20 mouse cellular contexts compared by ENCODE assay signal in genomic region chr7:73319004-73319403, GRCm38 (mm10). TPM values are rescaled to one million over a fixed set of nuclear protein-coding genes. Genes with fewer than 3 reads are reported as not detected.
DNase-seq lines count a peak whose midpoint lies in the region; ATAC-seq and TF ChIP-seq lines count a peak whose summit lies in the region.
"Had no signal": no experiment of that assay in that cellular context is flagged by ENCODE, and none has a peak within 500 bp of the region (broad histone marks: within the 10 kb centered on the region; RNA-seq: fewer than 3 reads in every experiment).

No protein-coding gene starts in this region.

- no peak overlapping the region for H3K27ac ChIP-seq in heart, embryonic 12.5 days (ENCODE audit: poor library complexity, severe bottlenecking)
- H3K27ac ChIP-seq in midbrain, embryonic 10.5 days (replicated peaks): 0 out of 2 replicates have a peak overlapping the region, but pooled peaks have one; percentile 42
- no peak overlapping the region for H3K27ac ChIP-seq in midbrain, postnatal 0 days (ENCODE audit: low read depth, low read length)

- H3K4me2 ChIP-seq in heart, embryonic 12.5 days: no peak overlapping the region
- H3K4me2 ChIP-seq in midbrain, postnatal 0 days (ENCODE audit: low read depth, low read length, poor library complexity, severe bottlenecking): no peak overlapping the region

- WGBS in heart, embryonic 12.5 days: 86% methylated on average over 6 of the region's 6 CpGs
- 94% methylated on average over 6 of the region's 6 CpGs for WGBS in midbrain, embryonic 10.5 days
- 95% methylated on average over 6 of the region's 6 CpGs for WGBS in midbrain, postnatal 0 days

- no peaks in the 10 kb centered on the region for H3K9me3 ChIP-seq in heart, embryonic 12.5 days (replicated peaks)
- no peaks in the 10 kb centered on the region for H3K9me3 ChIP-seq in midbrain, embryonic 10.5 days (replicated peaks)
- H3K9me3 ChIP-seq in midbrain, postnatal 0 days (ENCODE audit: low read length): no peaks in the 10 kb centered on the region

- ATAC-seq in heart, embryonic 12.5 days (ENCODE audit: insufficient number of reproducible peaks, low FRiP score): no peak
- no peak for ATAC-seq in midbrain, postnatal 0 days (ENCODE audit: low FRiP score)
- ATAC-seq: activated CD4-positive, CD25-positive, alpha-beta regulatory T cell, adult 4 months; CD4-positive, CD25-positive, alpha-beta regulatory T cell, adult 4 months; Patski had no signal

- H3K4me3 ChIP-seq in heart, embryonic 12.5 days: no peak overlapping the region
- no peak overlapping the region for H3K4me3 ChIP-seq in midbrain, embryonic 10.5 days
- no peak overlapping the region for H3K4me3 ChIP-seq in midbrain, postnatal 0 days (ENCODE audit: low read depth, low read length)

- H3K27me3 ChIP-seq in heart, embryonic 12.5 days (replicated peaks): peaks cover 3% of the 10 kb centered on the region; the same call in 1 of the 2 replicates
- H3K27me3 ChIP-seq in midbrain, embryonic 10.5 days (ENCODE audit: low read depth, poor library complexity, severe bottlenecking): no peaks in the 10 kb centered on the region
- H3K27me3 ChIP-seq in midbrain, postnatal 0 days (ENCODE audit: insufficient read depth, low read length): no peaks in the 10 kb centered on the region
- H3K27me3 ChIP-seq: CH12.LX, Patski had no signal

- no peaks in the 10 kb centered on the region for H3K36me3 ChIP-seq in heart, embryonic 12.5 days
- no peaks in the 10 kb centered on the region for H3K36me3 ChIP-seq in midbrain, embryonic 10.5 days
- no peaks in the 10 kb centered on the region for H3K36me3 ChIP-seq in midbrain, postnatal 0 days (ENCODE audit: insufficient read depth, low read length)
- H3K36me3 ChIP-seq: G1E had no signal

- H3K4me1 ChIP-seq in heart, embryonic 12.5 days (replicated peaks): peaks cover 15% of the 10 kb centered on the region
- peaks cover 13% of the 10 kb centered on the region for H3K4me1 ChIP-seq in midbrain, embryonic 10.5 days
- no peaks in the 10 kb centered on the region for H3K4me1 ChIP-seq in midbrain, postnatal 0 days (ENCODE audit: insufficient read depth, low read length)

- no peak overlapping the region for H3K9ac ChIP-seq in heart, embryonic 12.5 days
- H3K9ac ChIP-seq in midbrain, postnatal 0 days (replicated peaks; ENCODE audit: low read length, poor library complexity, severe bottlenecking): no peak overlapping the region

- DNase-seq in heart, adult 11 months: peak; percentile 92
- no peak for DNase-seq in midbrain, embryonic 10.5 days (ENCODE audit: low spot score)
- DNase-seq in midbrain, postnatal 0 days (ENCODE audit: low spot score): no peak
- DNase-seq: adrenal gland, adult 2 months; adrenal gland, adult 8-10 months; adrenal gland, postnatal 10 days; adrenal gland, postnatal 14 days; adrenal gland, postnatal 25 days; adrenal gland, postnatal 36 days; B cell, adult 2 months; cerebellum, adult 11 months; cerebellum, adult 11-12 months; cerebellum, adult 18-20 months had no signal

- no peak for TF ChIP-seq CTCF in midbrain, postnatal 0 days (IDR thresholded peaks at IDR 0.05)

RNA-seq across cellular contexts. Expression of gene Rgma, which starts 56.3 kb away (rescaled TPM):
- polyA plus RNA-seq in heart, embryonic 12.5 days (2016; fragmentation: Nextera tagmentation; extraction: Ambion mirVana): 3.5 and 3.7 TPM in 2 replicates
- polyA plus RNA-seq in midbrain, embryonic 10.5 days (2016; fragmentation: Nextera tagmentation; extraction: Ambion mirVana): 51.2 and 65.4 TPM in 2 replicates
- 129 and 160 TPM in 2 replicates for total RNA-seq in midbrain, postnatal 0 days (2014; rRNA removed)
- 42.7 and 42.9 TPM in 2 replicates for polyA plus RNA-seq in midbrain, postnatal 0 days (2015; fragmentation: Nextera tagmentation; extraction: Ambion mirVana)
- total RNA-seq: MEL had no signal
- polyA plus RNA-seq: activated CD4-positive, CD25-positive, alpha-beta regulatory T cell, adult 4 months; CD4-positive, CD25-positive, alpha-beta regulatory T cell, adult 4 months; G1E had no signal
